Mouse (Mus musculus) olfactory bulb, adult 2 months (tissue): Measurements from ENCODE around the gene Polr3b. TPM values are rescaled to one million over a fixed set of nuclear protein-coding genes. Genes with fewer than 3 reads are reported as not detected.

Experiments
- H3K27ac ChIP-seq: fragments of 200-500 bp; 2 replicates; pipeline ENCODE4 v1.5.1; 2012; ENCODE audit warnings: low read depth, low read length; ENCODE audit not compliant: insufficient read depth
- H3K4me1 ChIP-seq: fragments of 200-500 bp; 2 replicates; pipeline ENCODE4 v1.6.1; 2012; ENCODE audit warnings: low read length; ENCODE audit not compliant: control insufficient read depth, insufficient read depth
- H3K4me3 ChIP-seq: fragments of 200-500 bp; 2 replicates; pipeline ENCODE4 v1.5.1; 2012; ENCODE audit warnings: mild to moderate bottlenecking, low read depth, low read length, moderate library complexity; ENCODE audit not compliant: insufficient read depth
- CTCF ChIP-seq: fragments of 200-500 bp; IDR thresholded peaks from 2 replicates; pipeline ENCODE4 v1.5.1; 2012; ENCODE audit warnings: low read depth, mild to moderate bottlenecking, low read length, moderate library complexity; ENCODE audit not compliant: insufficient read depth
- POLR2A ChIP-seq: fragments of 200-500 bp; IDR thresholded peaks from 2 replicates; pipeline ENCODE4 v1.6.1; 2012; ENCODE audit warnings: mild to moderate bottlenecking, low read depth, low read length, moderate library complexity; ENCODE audit not compliant: insufficient read depth
- WGBS: fragments of 180-500 bp; shearing (Covaris S2); methylation state at CpG from one replicate; pipeline ENCODE4 v1.1.7; 2018; 5-methylcytosine and 5-hydroxymethylcytosine counted together
- polyA plus RNA-seq: library from polyadenylated mRNA; stranded (reverse); fragments of >200 nt; gene quantifications from 2 replicates; pipeline ENCODE4 v1.2.4, GENCODE M21; 2012; ENCODE audit warnings: low replicate concordance; ENCODE audit not compliant: missing spikeins, insufficient read depth, insufficient read length

Polr3b gene
- polyA plus RNA-seq, 1 experiment, result not detected

- TF ChIP-seq POLR2A, result no peak
- no peak for TF ChIP-seq CTCF
- Histone ChIP-seq H3K4me3 (no peak overlapping the region), H3K4me1 (peaks cover 21% of the 10 kb centered on the region; the same call in 1 of the 2 replicates), H3K27ac (no peak overlapping the region)
- WGBS, result 79% methylated on average over 12 of the region's 12 CpGs
Observed at GRCm38 (mm10) chr10:84774573-84774972, 152.5 kb downstream of the Polr3b start.

Other genes starting within 250 kb of the Polr3b start
- gene Nuak1, start 181.7 kb upstream of the Polr3b start, polyA plus RNA-seq, result not detected in 2 replicates
- gene Ckap4, start 88.2 kb upstream of the Polr3b start, polyA plus RNA-seq, result not detected in 2 replicates
- not detected in 2 replicates for gene Tcp11l2, start 45.7 kb upstream of the Polr3b start, polyA plus RNA-seq
- not detected in 2 replicates for gene Rfx4, start 133.8 kb downstream of the Polr3b start, polyA plus RNA-seq